Mouse (Mus musculus): Measurements from ENCODE around the gene Atp9a. TPM values are rescaled to one million over a fixed set of nuclear protein-coding genes. Genes with fewer than 3 reads are reported as not detected.

Gene Atp9a
- polyA plus RNA-seq, 1 experiment from 2014 or later, result 42.9 TPM

DNA sequence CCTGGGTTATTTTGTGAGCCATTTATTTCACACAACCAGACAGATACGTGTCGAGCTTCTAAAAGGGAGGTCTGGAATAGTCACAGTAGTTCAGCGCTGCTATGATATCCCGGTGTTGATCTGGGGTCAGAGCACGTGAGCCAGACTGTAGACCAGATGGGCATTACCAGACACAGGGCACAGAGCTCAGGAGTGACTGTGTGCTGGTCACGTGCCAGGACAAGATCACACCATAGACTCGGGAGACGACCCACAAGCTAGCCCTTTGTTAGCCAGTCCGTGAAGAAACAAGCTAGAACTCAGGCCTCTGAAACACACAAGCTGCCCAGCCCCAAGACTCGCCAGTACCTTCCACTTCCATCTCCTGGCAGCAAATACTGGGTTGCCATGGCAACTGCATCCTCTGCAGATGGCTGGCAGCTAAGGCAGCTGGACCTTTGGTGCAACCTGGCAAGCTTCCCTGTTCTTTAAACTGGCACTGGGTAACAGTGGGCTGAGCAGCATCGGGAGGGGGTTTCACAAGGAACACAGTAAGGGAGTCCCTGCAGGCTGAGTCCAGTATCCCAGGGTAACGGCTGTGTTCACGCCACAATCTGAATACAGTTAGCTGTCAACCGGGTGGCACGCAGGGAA is 63.4 kb downstream of the Atp9a start:
- Histone ChIP-seq H3K9me3 (no peaks in the 10 kb centered on the region), H3K27ac (replicated peaks) (peak overlapping the region; percentile 73), H3K27me3 (no peaks in the 10 kb centered on the region), H3K4me1 (peaks cover 28% of the 10 kb centered on the region), H3K9ac (replicated peaks) (no peak overlapping the region), H3K4me2 (replicated peaks) (no peak overlapping the region), H3K36me3 (peaks cover 47% of the 10 kb centered on the region), H3K4me3 (no peak overlapping the region)
- ATAC-seq (ENCODE audit: low FRiP score, low read depth), result peak; percentile 55
- 62% methylated on average over 15 of the region's 15 CpGs for WGBS

GRCm38 (mm10) chr2:168677650-168678049 is 64.6 kb downstream of the Atp9a start:
- Histone ChIP-seq H3K9ac (replicated peaks) (no peak overlapping the region; the same call in 1 of the 2 replicates), H3K4me1 (peaks cover 28% of the 10 kb centered on the region), H3K4me2 (replicated peaks) (no peak overlapping the region), H3K27ac (replicated peaks) (peak overlapping the region; percentile 73), H3K27me3 (no peaks in the 10 kb centered on the region), H3K9me3 (no peaks in the 10 kb centered on the region), H3K4me3 (no peak overlapping the region), H3K36me3 (peaks cover 54% of the 10 kb centered on the region)
- ATAC-seq (ENCODE audit: low FRiP score, low read depth), result peak; percentile 88
- WGBS, result 27% methylated on average over 9 of the region's 9 CpGs

GRCm38 (mm10) chr2:168671724-168672123 is 70.5 kb downstream of the Atp9a start:
- Histone ChIP-seq H3K4me2 (replicated peaks) (no peak overlapping the region), H3K4me1 (no peaks in the 10 kb centered on the region), H3K4me3 (no peak overlapping the region), H3K9ac (replicated peaks) (no peak overlapping the region), H3K36me3 (peaks cover 43% of the 10 kb centered on the region), H3K27ac (replicated peaks) (no peak overlapping the region), H3K27me3 (no peaks in the 10 kb centered on the region), H3K9me3 (no peaks in the 10 kb centered on the region)
- no peak for ATAC-seq (ENCODE audit: low FRiP score, low read depth)
- WGBS, result 95% methylated on average over 9 of the region's 9 CpGs

- H3K36me3 ChIP-seq, result peaks cover 45% of the 10 kb centered on the region
- WGBS, result 84% methylated on average over 14 of the region's 14 CpGs
Observed at GRCm38 (mm10) chr2:168670241-168670640, 72.0 kb downstream of the Atp9a start.

GRCm38 (mm10) chr2:168669762-168670161 is 72.4 kb downstream of the Atp9a start:
- H3K36me3 ChIP-seq, result peaks cover 40% of the 10 kb centered on the region
- WGBS, result 84% methylated on average over 13 of the region's 13 CpGs
- H3K27me3 ChIP-seq, result no peaks in the 10 kb centered on the region
- no peak overlapping the region for H3K9ac ChIP-seq (replicated peaks)
- H3K4me1 ChIP-seq, result no peaks in the 10 kb centered on the region
- no peaks in the 10 kb centered on the region for H3K9me3 ChIP-seq
- H3K27ac ChIP-seq (replicated peaks), result no peak overlapping the region
- H3K4me3 ChIP-seq, result no peak overlapping the region
- H3K4me2 ChIP-seq (replicated peaks), result no peak overlapping the region
- no peak for ATAC-seq (ENCODE audit: low FRiP score, low read depth)

More at GRCm38 (mm10) chr2:168670241-168670640, 72.0 kb downstream of the Atp9a start:
- Histone ChIP-seq H3K4me1 (no peaks in the 10 kb centered on the region), H3K4me3 (no peak overlapping the region), H3K4me2 (replicated peaks) (no peak overlapping the region), H3K27me3 (no peaks in the 10 kb centered on the region), H3K9me3 (no peaks in the 10 kb centered on the region), H3K27ac (replicated peaks) (no peak overlapping the region), H3K9ac (replicated peaks) (no peak overlapping the region)
- no peak for ATAC-seq (ENCODE audit: low FRiP score, low read depth)

GRCm38 (mm10) chr2:168667745-168668144 is 74.5 kb downstream of the Atp9a start:
- Histone ChIP-seq H3K27me3 (no peaks in the 10 kb centered on the region), H3K4me2 (replicated peaks) (no peak overlapping the region), H3K27ac (replicated peaks) (no peak overlapping the region), H3K36me3 (peaks cover 26% of the 10 kb centered on the region), H3K4me3 (no peak overlapping the region), H3K4me1 (no peaks in the 10 kb centered on the region), H3K9ac (replicated peaks) (no peak overlapping the region), H3K9me3 (no peaks in the 10 kb centered on the region)
- WGBS, result 84% methylated on average over 13 of the region's 13 CpGs
- no peak for ATAC-seq (ENCODE audit: low FRiP score, low read depth)

DNA sequence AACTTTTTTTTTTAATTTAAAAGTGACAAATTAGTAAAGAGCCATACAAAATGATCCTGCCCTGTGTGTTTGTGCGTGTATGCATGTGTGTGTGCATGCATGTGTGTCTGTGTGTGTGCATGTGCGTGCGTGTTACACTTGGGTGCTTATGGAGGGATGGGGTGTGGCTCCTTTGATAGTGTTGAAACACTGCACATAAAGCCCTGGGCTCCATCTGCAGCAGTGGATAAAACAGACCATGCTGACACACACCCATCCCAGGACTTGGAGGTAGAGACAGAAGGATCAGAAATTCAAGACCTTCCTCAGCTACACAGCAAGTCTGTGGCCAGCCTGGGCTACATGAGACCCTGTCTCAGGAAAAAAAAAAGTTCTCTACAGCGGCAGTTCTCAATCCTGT is 76.5 kb downstream of the Atp9a start:
- no peak overlapping the region for H3K4me3 ChIP-seq
- peaks cover 25% of the 10 kb centered on the region for H3K36me3 ChIP-seq
- H3K4me1 ChIP-seq, result no peaks in the 10 kb centered on the region
- H3K4me2 ChIP-seq (replicated peaks), result no peak overlapping the region
- no peaks in the 10 kb centered on the region for H3K27me3 ChIP-seq
- no peaks in the 10 kb centered on the region for H3K9me3 ChIP-seq
- no peak overlapping the region for H3K9ac ChIP-seq (replicated peaks)
- H3K27ac ChIP-seq (replicated peaks), result no peak overlapping the region
- ATAC-seq (ENCODE audit: low FRiP score, low read depth), result no peak
- WGBS, result 90% methylated on average over 4 of the region's 4 CpGs

GRCm38 (mm10) chr2:168663716-168664115 is 78.5 kb downstream of the Atp9a start:
- Histone ChIP-seq H3K27ac (replicated peaks) (no peak overlapping the region), H3K9me3 (no peaks in the 10 kb centered on the region), H3K36me3 (peaks cover 35% of the 10 kb centered on the region), H3K27me3 (no peaks in the 10 kb centered on the region), H3K4me1 (no peaks in the 10 kb centered on the region), H3K4me2 (replicated peaks) (no peak overlapping the region), H3K4me3 (no peak overlapping the region), H3K9ac (replicated peaks) (no peak overlapping the region)
- no peak for ATAC-seq (ENCODE audit: low FRiP score, low read depth)
- 78% methylated on average over 5 of the region's 5 CpGs for WGBS

DNA sequence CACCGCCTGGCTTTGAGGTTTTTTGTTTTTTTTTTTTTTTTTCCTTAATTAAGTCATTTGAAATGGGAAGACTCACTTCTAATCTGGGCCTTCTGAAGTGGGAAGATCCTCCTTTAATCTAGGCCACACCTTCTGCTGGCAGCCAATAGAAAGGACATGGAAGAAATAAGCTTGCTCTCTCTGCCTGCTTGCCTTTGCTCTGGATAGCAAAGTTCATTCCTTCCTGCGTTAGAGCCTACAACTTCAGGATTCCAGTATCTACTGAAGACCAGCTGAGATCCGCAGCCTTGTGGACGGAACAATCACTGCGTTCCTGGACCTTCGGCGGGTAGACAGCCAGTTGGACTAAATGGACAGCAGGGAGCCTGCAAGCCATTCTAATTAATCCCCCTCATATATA is 79.0 kb downstream of the Atp9a start:
- no peaks in the 10 kb centered on the region for H3K4me1 ChIP-seq
- H3K36me3 ChIP-seq, result peaks cover 35% of the 10 kb centered on the region
- H3K27ac ChIP-seq (replicated peaks), result no peak overlapping the region
- no peak overlapping the region for H3K4me3 ChIP-seq
- no peak overlapping the region for H3K9ac ChIP-seq (replicated peaks)
- no peak overlapping the region for H3K4me2 ChIP-seq (replicated peaks)
- WGBS, result 88% methylated on average over 7 of the region's 7 CpGs
- H3K27me3 ChIP-seq, result no peaks in the 10 kb centered on the region
- no peaks in the 10 kb centered on the region for H3K9me3 ChIP-seq
- ATAC-seq (ENCODE audit: low FRiP score, low read depth), result no peak

GRCm38 (mm10) chr2:168661802-168662201 is 80.4 kb downstream of the Atp9a start:
- ATAC-seq (ENCODE audit: low FRiP score, low read depth), result no peak; the same call in 1 of the 2 replicates
- Histone ChIP-seq H3K4me3 (no peak overlapping the region), H3K4me1 (no peaks in the 10 kb centered on the region), H3K4me2 (replicated peaks) (no peak overlapping the region), H3K9ac (replicated peaks) (no peak overlapping the region), H3K27me3 (no peaks in the 10 kb centered on the region), H3K36me3 (peaks cover 36% of the 10 kb centered on the region), H3K9me3 (no peaks in the 10 kb centered on the region), H3K27ac (replicated peaks) (no peak overlapping the region)
- 69% methylated on average over 15 of the region's 15 CpGs for WGBS

DNA sequence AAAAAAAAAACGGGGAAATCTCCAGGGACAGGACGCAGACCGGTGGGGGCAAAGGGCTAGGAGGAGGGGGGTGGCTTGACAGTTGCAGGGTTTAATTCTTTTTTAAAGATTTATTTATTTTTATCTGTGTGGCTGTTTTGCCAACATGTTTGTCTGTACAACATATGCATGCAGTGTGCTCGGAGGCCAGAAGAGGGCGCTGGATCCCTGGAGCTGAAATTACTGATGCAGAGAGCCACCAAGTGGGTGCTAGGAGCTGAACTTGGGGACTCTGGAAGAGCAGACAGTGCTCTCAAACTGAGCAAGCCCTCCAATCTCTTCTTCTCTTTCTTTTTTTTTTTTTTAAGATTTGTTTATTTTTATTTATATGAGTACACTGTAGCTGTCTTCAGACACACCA is 81.9 kb downstream of the Atp9a start:
- Histone ChIP-seq H3K27ac (replicated peaks) (no peak overlapping the region), H3K4me2 (replicated peaks) (no peak overlapping the region), H3K9ac (replicated peaks) (no peak overlapping the region), H3K27me3 (no peaks in the 10 kb centered on the region), H3K4me1 (no peaks in the 10 kb centered on the region), H3K36me3 (peaks cover 33% of the 10 kb centered on the region), H3K4me3 (no peak overlapping the region), H3K9me3 (no peaks in the 10 kb centered on the region)
- no peak for ATAC-seq (ENCODE audit: low FRiP score, low read depth)
- WGBS, result 66% methylated on average over 5 of the region's 5 CpGs

DNA sequence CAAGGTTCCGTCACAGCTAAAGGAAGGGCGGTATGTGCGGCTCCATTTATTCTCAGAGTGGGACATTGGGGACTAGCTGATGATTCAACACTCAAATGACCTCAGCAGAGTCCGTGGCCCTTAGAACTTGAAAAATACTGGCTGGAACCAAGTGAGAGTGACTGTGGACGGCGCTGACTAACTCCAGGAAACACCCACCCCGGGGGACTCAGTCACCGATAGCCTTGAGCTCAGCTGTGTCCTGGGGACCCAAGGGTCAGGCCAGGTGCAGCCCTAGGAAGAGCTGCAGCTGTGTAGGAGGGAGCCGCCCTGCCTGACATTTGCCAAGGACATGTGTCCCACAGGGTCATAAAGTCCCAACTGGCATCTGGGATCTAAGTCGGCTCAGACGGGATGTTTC is 83.7 kb downstream of the Atp9a start:
- Histone ChIP-seq H3K9me3 (no peaks in the 10 kb centered on the region), H3K4me1 (0 out of 2 replicates have a peak, but pooled peaks cover 6% of the 10 kb centered on the region), H3K36me3 (peaks cover 32% of the 10 kb centered on the region), H3K4me2 (replicated peaks) (no peak overlapping the region), H3K4me3 (no peak overlapping the region), H3K9ac (replicated peaks) (no peak overlapping the region), H3K27me3 (no peaks in the 10 kb centered on the region), H3K27ac (replicated peaks) (no peak overlapping the region)
- WGBS, result 88% methylated on average over 11 of the region's 11 CpGs
- no peak for ATAC-seq (ENCODE audit: low FRiP score, low read depth)
